Mouse (Mus musculus) heart, adult 2 months (tissue): ENCODE measurements around the gene Sf1.

ENCODE experiments used
- CTCF ChIP-seq: fragments of 200-600 bp; IDR thresholded peaks from 2 replicates; pipeline ENCODE4 v1.8.1; 2022; ENCODE audit warnings: antibody characterized with exemption, mild to moderate bottlenecking, moderate library complexity
- EP300 ChIP-seq: fragments of 200-500 bp; IDR thresholded peaks from 2 replicates; pipeline ENCODE4 v1.6.1; 2011; ENCODE audit warnings: low read depth, low read length, control low read depth; ENCODE audit not compliant: insufficient read depth

DNA sequence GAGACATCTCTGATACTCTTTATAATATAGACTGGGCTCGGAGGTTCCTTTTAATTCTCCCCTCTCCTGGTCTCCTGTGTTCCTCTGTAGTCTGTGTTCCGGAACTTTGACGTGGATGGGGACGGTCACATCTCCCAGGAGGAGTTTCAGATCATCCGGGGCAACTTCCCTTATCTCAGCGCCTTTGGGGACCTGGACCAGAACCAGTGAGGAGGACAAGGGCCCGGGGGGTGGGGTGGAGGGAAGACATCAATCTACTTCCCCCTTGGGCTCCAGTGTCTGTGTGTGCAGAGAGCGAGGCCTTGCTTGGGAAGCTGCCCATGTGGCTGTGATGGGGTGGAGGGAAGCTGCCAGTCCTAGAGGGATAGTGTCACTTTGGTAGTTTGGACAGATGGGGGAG, 45.3 kb downstream of the Sf1 start:
- no peak for TF ChIP-seq CTCF
- TF ChIP-seq EP300: no peak
